Mouse (Mus musculus) embryonic facial prominence, embryonic 10.5 days (tissue): ENCODE data around the gene Tnfsfm13. TPM values are rescaled to one million over a fixed set of nuclear protein-coding genes. Genes with fewer than 3 reads are reported as not detected.

ENCODE experiments used
- DNase-seq: peaks from one replicate; pipeline ENCODE4 v3.0.0-alpha.2; 2017; ENCODE audit warnings: low spot score
- H3K27ac ChIP-seq: fragments of 300-500 bp; sonication (generic); replicated peaks from 2 replicates; pipeline ENCODE4 v1.5.1; 2016; ENCODE audit warnings: mild to moderate bottlenecking
- H3K27me3 ChIP-seq: fragments of 300-500 bp; sonication (generic); replicated peaks from 2 replicates; pipeline ENCODE4 v1.6.1; 2016; ENCODE audit warnings: low read depth, mild to moderate bottlenecking; ENCODE audit not compliant: poor library complexity, severe bottlenecking
- H3K36me3 ChIP-seq: fragments of 300-500 bp; sonication (generic); replicated peaks from 2 replicates; pipeline ENCODE4 v1.6.1; 2016; ENCODE audit warnings: mild to moderate bottlenecking, moderate library complexity
- H3K4me1 ChIP-seq: fragments of 300-500 bp; sonication (generic); 2 replicates; pipeline ENCODE4 v1.6.1; 2016
- H3K4me3 ChIP-seq: fragments of 300-500 bp; sonication (generic); 2 replicates; pipeline ENCODE4 v1.5.1; 2016; ENCODE audit warnings: mild to moderate bottlenecking, moderate library complexity
- H3K9me3 ChIP-seq: fragments of 300-500 bp; sonication (generic); 2 replicates; pipeline ENCODE4 v1.6.1; 2016; ENCODE audit warnings: mild to moderate bottlenecking
- WGBS: fragments of 180-500 bp; shearing (Covaris S2); methylation state at CpG from one replicate; pipeline ENCODE4 v1.1.7; 2016; 5-methylcytosine and 5-hydroxymethylcytosine counted together
- polyA plus RNA-seq: library from polyadenylated mRNA; unstranded; fragments of >200 nt; fragmentation: Nextera tagmentation; extraction: Ambion mirVana; gene quantifications from 2 replicates; pipeline ENCODE4 v1.2.1, GENCODE M21; 2016

Gene Tnfsfm13
- polyA plus RNA-seq, 1 experiment from 2014 or later: 1.3 TPM

GRCm38 (mm10) chr11:69684128-69684745 is 11.7 kb downstream of the Tnfsfm13 start:
- 77% methylated on average over 12 of the region's 12 CpGs for WGBS
- Histone ChIP-seq H3K4me1 (peaks cover 54% of the 10 kb centered on the region), H3K9me3 (no peaks in the 10 kb centered on the region), H3K27ac (peak overlapping the region; percentile 94), H3K4me3 (no peak overlapping the region), H3K27me3 (peaks cover 22% of the 10 kb centered on the region; the same call in 1 of the 2 replicates), H3K36me3 (peaks cover 14% of the 10 kb centered on the region)
- no peak for DNase-seq

- Histone ChIP-seq H3K4me1 (peaks cover 55% of the 10 kb centered on the region), H3K36me3 (peaks cover 20% of the 10 kb centered on the region), H3K27me3 (peaks cover 22% of the 10 kb centered on the region; the same call in 1 of the 2 replicates), H3K27ac (peak overlapping the region; percentile 94), H3K4me3 (peak overlapping the region; percentile 81; the same call in 1 of the 2 replicates), H3K9me3 (no peaks in the 10 kb centered on the region)
- 80% methylated on average over 7 of the region's 7 CpGs for WGBS
- DNase-seq: no peak
Measured at GRCm38 (mm10) chr11:69683576-69683975, 12.3 kb downstream of the Tnfsfm13 start.

DNA sequence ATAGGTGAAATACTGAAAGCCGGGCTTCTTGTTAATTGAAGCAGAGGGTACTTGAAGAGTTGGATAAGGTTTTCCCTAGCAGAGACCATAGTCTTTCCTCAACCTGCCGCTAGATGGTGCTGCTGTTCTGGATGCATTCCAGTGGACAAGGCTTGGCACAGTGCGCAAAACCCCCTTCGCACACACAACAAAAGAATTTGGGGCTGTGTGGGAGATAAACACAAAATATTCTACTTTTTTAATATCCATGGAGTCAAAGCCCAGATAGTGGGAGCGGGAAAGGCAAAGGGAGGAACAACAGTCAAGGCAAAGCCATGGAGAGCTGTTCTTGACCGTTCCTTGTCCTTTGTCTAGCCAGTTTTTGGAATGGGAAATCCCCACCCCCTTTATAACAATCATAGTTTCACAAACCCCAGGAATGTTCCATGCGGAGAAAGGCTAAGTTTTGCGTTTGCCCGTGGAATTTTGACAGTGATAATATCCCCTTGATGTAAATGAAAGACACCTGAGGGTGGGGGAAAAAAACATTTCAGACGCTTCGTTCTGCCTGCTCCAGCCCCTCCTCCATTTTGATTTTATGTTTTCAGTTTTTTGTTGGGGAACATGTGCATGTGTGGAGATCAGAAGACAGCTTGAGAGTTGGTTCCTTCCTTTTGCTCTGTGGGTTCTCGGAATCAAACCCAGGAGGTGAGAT is 12.9 kb downstream of the Tnfsfm13 start:
- Histone ChIP-seq H3K27me3 (peaks cover 22% of the 10 kb centered on the region; the same call in 1 of the 2 replicates), H3K36me3 (peaks cover 26% of the 10 kb centered on the region), H3K27ac (peak overlapping the region; percentile 94), H3K4me1 (peaks cover 55% of the 10 kb centered on the region), H3K9me3 (no peaks in the 10 kb centered on the region), H3K4me3 (peak overlapping the region; percentile 81)
- WGBS: 26% methylated on average over 12 of the region's 12 CpGs
- DNase-seq: peak; percentile 91

GRCm38 (mm10) chr11:69682209-69682839 is 13.6 kb downstream of the Tnfsfm13 start:
- Histone ChIP-seq H3K27ac (peak overlapping the region; percentile 94), H3K9me3 (no peaks in the 10 kb centered on the region), H3K36me3 (peaks cover 33% of the 10 kb centered on the region), H3K4me1 (peaks cover 55% of the 10 kb centered on the region), H3K4me3 (peak overlapping the region; percentile 81), H3K27me3 (peaks cover 21% of the 10 kb centered on the region; the same call in 1 of the 2 replicates)
- WGBS: 28% methylated on average over 24 of the region's 24 CpGs
- no peak for DNase-seq

DNA sequence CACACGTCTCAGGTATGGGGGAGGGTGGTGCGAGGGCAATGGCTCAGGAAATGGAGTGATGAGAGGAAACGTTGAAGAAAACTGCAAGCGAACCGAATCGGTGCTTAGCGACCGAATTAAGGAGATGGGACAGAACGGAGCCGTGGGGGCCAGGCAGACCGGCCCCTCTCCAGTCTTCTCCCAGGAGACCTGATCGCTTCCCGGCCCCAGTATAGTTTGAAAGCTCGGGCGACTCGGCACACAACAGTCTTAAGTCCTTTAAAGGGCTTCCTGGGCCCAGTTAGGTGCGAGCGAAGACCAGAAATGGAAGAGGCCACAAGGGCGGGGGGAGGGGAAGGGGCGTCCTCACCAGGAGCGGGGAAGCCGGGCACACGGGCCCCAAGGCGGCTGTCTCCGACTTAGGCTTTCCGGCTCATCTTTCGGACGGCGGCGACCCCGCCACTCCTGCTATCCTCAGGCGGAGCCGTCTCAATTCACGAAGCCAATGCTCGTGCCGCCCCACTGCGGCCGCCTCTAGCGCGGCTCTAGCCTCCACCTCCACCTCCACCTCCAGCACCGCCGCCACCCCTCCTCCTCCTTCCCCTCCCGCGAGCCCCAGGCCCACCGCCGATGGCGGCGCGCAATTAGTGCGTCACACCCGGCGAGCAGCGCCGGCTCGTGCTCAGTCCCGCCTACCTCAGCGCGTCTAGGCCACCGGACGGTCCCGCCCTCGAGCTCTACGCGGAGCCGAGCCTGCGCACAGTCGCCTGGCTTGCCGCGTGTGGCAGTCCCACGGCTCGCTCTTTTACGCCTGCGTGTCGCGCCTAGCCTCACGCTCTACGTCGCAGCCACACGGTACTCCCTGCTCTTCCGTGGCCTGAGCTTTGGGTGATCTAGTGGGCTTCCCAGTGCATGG is 14.3 kb downstream of the Tnfsfm13 start, which contains the start of gene Senp3:
Gene Senp3, minus strand, starts transcription at position 771 of the 895 bp plus-strand sequence.
- Histone ChIP-seq H3K36me3 (peaks cover 41% of the 10 kb centered on the region), H3K27me3 (peaks cover 18% of the 10 kb centered on the region; the same call in 1 of the 2 replicates), H3K4me1 (peaks cover 51% of the 10 kb centered on the region), H3K4me3 (peak within 1 kb of the TSS; percentile 81), H3K27ac (peak within 1 kb of the TSS; percentile 94), H3K9me3 (no peaks in the 10 kb centered on the region)
- peak; percentile 99 for DNase-seq
- under 1% methylated on average over 80 of the region's 80 CpGs for WGBS

DNA sequence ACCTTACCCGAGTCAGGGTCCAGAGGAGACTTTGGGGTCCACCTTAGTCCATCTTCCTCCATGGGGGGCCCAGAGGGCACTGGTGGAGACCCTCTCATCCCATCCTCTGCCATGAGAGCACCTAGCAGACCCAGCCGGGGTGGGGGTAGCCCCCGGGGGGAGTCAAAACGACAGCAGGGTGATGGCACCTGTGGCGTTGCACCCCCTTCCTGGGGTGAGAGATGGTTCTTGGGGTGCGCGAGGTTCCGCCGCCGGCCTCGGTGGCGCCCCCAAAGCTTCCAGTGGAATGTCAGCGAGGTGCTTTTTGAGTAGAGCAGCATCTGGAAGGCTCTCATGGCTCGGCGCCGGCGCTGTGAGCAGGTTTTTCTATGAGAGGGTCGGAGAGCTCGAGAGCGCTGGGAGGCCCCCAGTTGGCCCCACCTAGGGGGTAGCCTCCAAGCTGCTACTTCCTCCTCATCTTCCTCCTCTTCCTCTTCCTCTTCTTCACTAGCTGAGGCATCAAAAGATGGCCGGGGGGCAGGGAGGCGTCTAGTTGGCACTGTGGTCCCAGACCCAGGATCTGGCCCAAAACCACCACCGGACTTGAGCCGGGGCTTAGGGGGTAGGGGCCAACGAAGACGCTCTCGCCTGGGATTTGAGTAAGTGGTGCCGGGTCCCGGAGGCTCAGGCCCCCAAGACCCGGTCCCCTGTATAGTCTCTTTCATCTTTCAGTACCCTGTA is 15.6 kb downstream of the Tnfsfm13 start:
- H3K27ac ChIP-seq: no peak overlapping the region
- no peak for DNase-seq
- H3K9me3 ChIP-seq: no peaks in the 10 kb centered on the region
- peak overlapping the region; percentile 81 for H3K4me3 ChIP-seq
- 93% methylated on average over 30 of the region's 30 CpGs for WGBS
- H3K27me3 ChIP-seq: 0 out of 2 replicates have a peak, but pooled peaks cover 10% of the 10 kb centered on the region
- peaks cover 43% of the 10 kb centered on the region for H3K4me1 ChIP-seq
- peaks cover 53% of the 10 kb centered on the region for H3K36me3 ChIP-seq

DNA sequence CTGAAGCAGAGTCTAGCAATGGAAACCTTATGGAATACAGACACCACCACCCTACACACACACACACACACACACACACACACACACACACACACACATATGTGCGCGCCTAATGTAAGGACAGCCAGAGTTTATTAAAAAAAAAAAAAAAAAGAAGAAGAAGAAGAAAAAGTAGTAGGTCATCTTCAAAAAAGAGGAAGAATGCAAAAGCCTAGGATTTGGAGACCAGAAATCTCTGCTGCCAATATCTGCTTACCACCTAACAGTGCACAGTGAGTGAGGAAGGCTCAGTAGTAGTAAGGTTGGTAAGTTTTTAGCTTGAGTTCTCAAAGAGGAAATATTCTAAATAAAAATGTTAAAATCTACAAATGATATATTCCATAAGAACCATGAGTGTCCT is 16.8 kb downstream of the Tnfsfm13 start:
- H3K4me3 ChIP-seq: no peak overlapping the region; the same call in 1 of the 2 replicates
- no peak overlapping the region for H3K27ac ChIP-seq
- no peak for DNase-seq
- H3K4me1 ChIP-seq: peaks cover 41% of the 10 kb centered on the region
- no peaks in the 10 kb centered on the region for H3K9me3 ChIP-seq
- peaks cover 65% of the 10 kb centered on the region for H3K36me3 ChIP-seq
- 96% methylated on average over 2 of the region's 2 CpGs for WGBS
- H3K27me3 ChIP-seq: 0 out of 2 replicates have a peak, but pooled peaks cover 2% of the 10 kb centered on the region

GRCm38 (mm10) chr11:69672211-69672706 is 23.6 kb downstream of the Tnfsfm13 start, which contains the start of gene Eif4a1:
Gene Eif4a1, minus strand, starts transcription at chr11:69672423.
- Histone ChIP-seq H3K36me3 (peaks cover 88% of the 10 kb centered on the region), H3K9me3 (no peaks in the 10 kb centered on the region), H3K27me3 (no peaks in the 10 kb centered on the region), H3K27ac (peak within 1 kb of the TSS; percentile 98), H3K4me3 (peak within 1 kb of the TSS; percentile 93), H3K4me1 (peaks cover 32% of the 10 kb centered on the region)
- WGBS: under 1% methylated on average over 36 of the region's 36 CpGs
- DNase-seq: peak; percentile 99

DNA sequence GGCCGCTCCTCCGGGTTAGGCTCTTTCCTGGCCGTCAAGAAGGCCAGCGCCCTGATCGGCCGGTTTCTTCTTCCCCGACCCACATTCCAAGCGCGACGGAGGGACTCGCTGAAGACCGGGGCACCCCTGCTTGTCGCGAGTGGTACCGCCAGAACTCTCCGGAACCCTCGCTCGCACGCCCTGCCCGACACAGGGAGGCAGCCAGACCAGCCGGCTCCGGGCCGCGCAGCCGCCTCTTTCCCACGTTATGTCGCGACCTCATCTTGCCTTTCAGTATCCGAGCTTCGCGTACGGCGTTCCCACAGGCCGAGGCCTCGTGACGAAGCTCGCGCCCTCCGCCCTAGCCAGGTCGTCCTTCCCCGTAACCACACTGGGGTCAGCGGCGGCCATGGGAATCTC is 24.2 kb downstream of the Tnfsfm13 start:
- WGBS: under 1% methylated on average over 43 of the region's 43 CpGs
- H3K27ac ChIP-seq: peak overlapping the region; percentile 98

GRCm38 (mm10) chr11:69670786-69671725 is 24.8 kb downstream of the Tnfsfm13 start:
- H3K9me3 ChIP-seq: no peaks in the 10 kb centered on the region
- H3K4me1 ChIP-seq: peaks cover 32% of the 10 kb centered on the region
- peaks cover 86% of the 10 kb centered on the region for H3K36me3 ChIP-seq
- H3K27me3 ChIP-seq: no peaks in the 10 kb centered on the region
- peak overlapping the region; percentile 98 for H3K27ac ChIP-seq
- WGBS: 1% methylated on average over 61 of the region's 61 CpGs
- peak; percentile 96 for DNase-seq
- H3K4me3 ChIP-seq: peak overlapping the region; percentile 93

More for the DNA sequence above, 24.2 kb downstream of the Tnfsfm13 start:
- Histone ChIP-seq H3K36me3 (peaks cover 86% of the 10 kb centered on the region), H3K27me3 (no peaks in the 10 kb centered on the region), H3K4me3 (peak overlapping the region; percentile 93), H3K4me1 (peaks cover 32% of the 10 kb centered on the region), H3K9me3 (no peaks in the 10 kb centered on the region)
- no peak for DNase-seq
